Mouse (Mus musculus) midbrain, embryonic 13.5 days (tissue): ENCODE data around the gene Hacd2. TPM values are rescaled to one million over a fixed set of nuclear protein-coding genes. Genes with fewer than 3 reads are reported as not detected.

ENCODE experiments used
- ATAC-seq: fragments of 200-750 bp; cut with Nextera tagmentation; 2 replicates; pipeline ENCODE4 v1.8.0; 2017; ENCODE audit warnings: mild to moderate bottlenecking, moderate TSS enrichment, moderate library complexity
- H3K27ac ChIP-seq: fragments of 300-500 bp; sonication (generic); 2 replicates; pipeline ENCODE4 v1.5.1; 2015; ENCODE audit warnings: inconsistent platforms, mild to moderate bottlenecking, moderate library complexity
- H3K27me3 ChIP-seq: fragments of 300-500 bp; sonication (generic); 2 replicates; pipeline ENCODE4 v1.6.1; 2015; ENCODE audit warnings: mild to moderate bottlenecking, inconsistent platforms
- H3K36me3 ChIP-seq: fragments of 300-500 bp; sonication (generic); 2 replicates; pipeline ENCODE4 v1.6.1; 2015; ENCODE audit warnings: mild to moderate bottlenecking, inconsistent platforms
- H3K4me1 ChIP-seq: fragments of 300-500 bp; sonication (generic); replicated peaks from 2 replicates; pipeline ENCODE4 v1.6.1; 2015; ENCODE audit warnings: inconsistent platforms
- H3K4me2 ChIP-seq: fragments of 300-500 bp; sonication (generic); replicated peaks from 2 replicates; pipeline ENCODE4 v1.6.1; 2015; ENCODE audit warnings: moderate library complexity, mild to moderate bottlenecking, inconsistent platforms
- H3K4me3 ChIP-seq: fragments of 300-500 bp; sonication (generic); replicated peaks from 2 replicates; pipeline ENCODE4 v1.5.1; 2015; ENCODE audit warnings: mild to moderate bottlenecking, inconsistent platforms
- H3K9ac ChIP-seq: fragments of 300-500 bp; sonication (generic); replicated peaks from 2 replicates; pipeline ENCODE4 v1.6.1; 2015; ENCODE audit warnings: mild to moderate bottlenecking, inconsistent platforms
- H3K9me3 ChIP-seq: fragments of 300-500 bp; sonication (generic); 2 replicates; pipeline ENCODE4 v1.6.1; 2016; ENCODE audit warnings: mild to moderate bottlenecking, inconsistent platforms
- WGBS: fragments of 180-500 bp; shearing (Covaris S2); methylation state at CpG from one replicate; pipeline ENCODE4 v1.1.7; 2015; 5-methylcytosine and 5-hydroxymethylcytosine counted together
- polyA plus RNA-seq: library from polyadenylated mRNA; unstranded; fragments of >200 nt; fragmentation: Nextera tagmentation; extraction: Ambion mirVana; gene quantifications from 2 replicates; pipeline ENCODE4 v1.2.1, GENCODE M21; 2015

Hacd2 gene
- polyA plus RNA-seq, 1 experiment from 2014 or later: 40.5 TPM

- ATAC-seq: no peak
- H3K36me3 ChIP-seq: no peaks in the 10 kb centered on the region
- H3K4me2 ChIP-seq: no peak overlapping the region
- H3K4me1 ChIP-seq: no peaks in the 10 kb centered on the region
- H3K4me3 ChIP-seq: no peak overlapping the region
- no peak overlapping the region for H3K9ac ChIP-seq
- no peak overlapping the region for H3K27ac ChIP-seq
- H3K27me3 ChIP-seq: no peaks in the 10 kb centered on the region
- no peaks in the 10 kb centered on the region for H3K9me3 ChIP-seq
Measured at GRCm38 (mm10) chr16:35008447-35008846, 13.8 kb upstream of the Hacd2 start.

GRCm38 (mm10) chr16:35013501-35013900 lies 8.7 kb upstream of the Hacd2 start:
- Histone ChIP-seq H3K4me1 (no peaks in the 10 kb centered on the region), H3K4me3 (no peak overlapping the region), H3K9ac (no peak overlapping the region), H3K36me3 (no peaks in the 10 kb centered on the region), H3K4me2 (no peak overlapping the region), H3K27ac (no peak overlapping the region), H3K9me3 (no peaks in the 10 kb centered on the region), H3K27me3 (peaks cover 22% of the 10 kb centered on the region; the same call in 1 of the 2 replicates)
- ATAC-seq: no peak
- 88% methylated on average over 2 of the region's 2 CpGs for WGBS

GRCm38 (mm10) chr16:35016491-35016890 lies 5.7 kb upstream of the Hacd2 start:
- no peak for ATAC-seq
- no peaks in the 10 kb centered on the region for H3K4me1 ChIP-seq
- no peaks in the 10 kb centered on the region for H3K9me3 ChIP-seq
- H3K4me2 ChIP-seq: no peak overlapping the region
- no peak overlapping the region for H3K4me3 ChIP-seq
- WGBS: 66% methylated on average over 3 of the region's 3 CpGs
- H3K27me3 ChIP-seq: peaks cover 44% of the 10 kb centered on the region
- no peak overlapping the region for H3K27ac ChIP-seq
- no peak overlapping the region for H3K9ac ChIP-seq
- H3K36me3 ChIP-seq: no peaks in the 10 kb centered on the region

- ATAC-seq: no peak
- H3K4me3 ChIP-seq: no peak overlapping the region
- WGBS: 87% methylated on average over 1 of the region's 1 CpGs
- H3K27me3 ChIP-seq: peaks cover 44% of the 10 kb centered on the region
- H3K36me3 ChIP-seq: no peaks in the 10 kb centered on the region
- H3K9ac ChIP-seq: no peak overlapping the region
- no peak overlapping the region for H3K4me2 ChIP-seq
- no peak overlapping the region for H3K27ac ChIP-seq
- no peaks in the 10 kb centered on the region for H3K9me3 ChIP-seq
- H3K4me1 ChIP-seq: peaks cover 7% of the 10 kb centered on the region; the same call in 1 of the 2 replicates
Measured at GRCm38 (mm10) chr16:35018470-35018974, 3.7 kb upstream of the Hacd2 start.

GRCm38 (mm10) chr16:35021903-35022241 lies 356 bp upstream of the Hacd2 start:
- Histone ChIP-seq H3K36me3 (peaks cover 4% of the 10 kb centered on the region), H3K4me1 (peaks cover 11% of the 10 kb centered on the region; the same call in 1 of the 2 replicates), H3K27ac (peak overlapping the region; percentile 85), H3K9me3 (no peaks in the 10 kb centered on the region), H3K27me3 (peaks cover 31% of the 10 kb centered on the region), H3K4me3 (peak overlapping the region; percentile 89), H3K9ac (no peak overlapping the region), H3K4me2 (peak overlapping the region; percentile 71)
- ATAC-seq: no peak
- 52% methylated on average over 5 of the region's 5 CpGs for WGBS

- peaks cover 24% of the 10 kb centered on the region for H3K27me3 ChIP-seq
- no peak overlapping the region for H3K27ac ChIP-seq
- H3K36me3 ChIP-seq: peaks cover 8% of the 10 kb centered on the region
- ATAC-seq: no peak
- H3K9ac ChIP-seq: peak overlapping the region; percentile 85
- H3K4me2 ChIP-seq: peak overlapping the region; percentile 71
- 4% methylated on average over 8 of the region's 8 CpGs for WGBS
- peak overlapping the region; percentile 89 for H3K4me3 ChIP-seq
- H3K9me3 ChIP-seq: no peaks in the 10 kb centered on the region
- H3K4me1 ChIP-seq: peaks cover 11% of the 10 kb centered on the region; the same call in 1 of the 2 replicates
Measured at GRCm38 (mm10) chr16:35023138-35023735, 1.0 kb downstream of the Hacd2 start.

GRCm38 (mm10) chr16:35024300-35024699 lies 2.1 kb downstream of the Hacd2 start:
- Histone ChIP-seq H3K27ac (no peak overlapping the region), H3K4me2 (no peak overlapping the region), H3K4me3 (no peak overlapping the region), H3K4me1 (peaks cover 11% of the 10 kb centered on the region; the same call in 1 of the 2 replicates), H3K9ac (no peak overlapping the region), H3K36me3 (peaks cover 12% of the 10 kb centered on the region), H3K27me3 (peaks cover 15% of the 10 kb centered on the region), H3K9me3 (no peaks in the 10 kb centered on the region)
- no peak for ATAC-seq
- 88% methylated on average over 5 of the region's 5 CpGs for WGBS

GRCm38 (mm10) chr16:35025347-35025746 lies 3.1 kb downstream of the Hacd2 start:
- H3K9me3 ChIP-seq: no peaks in the 10 kb centered on the region
- H3K9ac ChIP-seq: no peak overlapping the region
- peaks cover 11% of the 10 kb centered on the region; the same call in 1 of the 2 replicates for H3K4me1 ChIP-seq
- H3K27me3 ChIP-seq: peaks cover 6% of the 10 kb centered on the region
- no peak overlapping the region for H3K4me2 ChIP-seq
- 96% methylated on average over 4 of the region's 4 CpGs for WGBS
- peaks cover 18% of the 10 kb centered on the region for H3K36me3 ChIP-seq
- H3K27ac ChIP-seq: no peak overlapping the region
- no peak overlapping the region for H3K4me3 ChIP-seq
- no peak for ATAC-seq

GRCm38 (mm10) chr16:35033241-35033640 lies 11.0 kb downstream of the Hacd2 start:
- no peaks in the 10 kb centered on the region for H3K27me3 ChIP-seq
- no peak for ATAC-seq
- WGBS: 86% methylated on average over 3 of the region's 3 CpGs
- peaks cover 8% of the 10 kb centered on the region for H3K4me1 ChIP-seq
- no peak overlapping the region for H3K4me3 ChIP-seq
- H3K27ac ChIP-seq: no peak overlapping the region
- no peaks in the 10 kb centered on the region for H3K9me3 ChIP-seq
- H3K4me2 ChIP-seq: no peak overlapping the region
- no peak overlapping the region for H3K9ac ChIP-seq
- peaks cover 26% of the 10 kb centered on the region for H3K36me3 ChIP-seq

- Histone ChIP-seq H3K4me1 (peaks cover 9% of the 10 kb centered on the region), H3K4me3 (no peak overlapping the region)
- WGBS: 84% methylated on average over 8 of the region's 8 CpGs
Measured at GRCm38 (mm10) chr16:35033809-35034577, 11.8 kb downstream of the Hacd2 start.

GRCm38 (mm10) chr16:35034971-35035370 lies 12.7 kb downstream of the Hacd2 start:
- Histone ChIP-seq H3K27ac (no peak overlapping the region), H3K27me3 (no peaks in the 10 kb centered on the region), H3K9ac (no peak overlapping the region), H3K4me3 (no peak overlapping the region), H3K9me3 (no peaks in the 10 kb centered on the region), H3K4me2 (no peak overlapping the region), H3K4me1 (peaks cover 9% of the 10 kb centered on the region), H3K36me3 (peaks cover 18% of the 10 kb centered on the region)
- ATAC-seq: no peak
- 92% methylated on average over 5 of the region's 5 CpGs for WGBS

More at GRCm38 (mm10) chr16:35033809-35034577, 11.8 kb downstream of the Hacd2 start:
- Histone ChIP-seq H3K4me2 (no peak overlapping the region), H3K9ac (no peak overlapping the region), H3K9me3 (no peaks in the 10 kb centered on the region), H3K27ac (no peak overlapping the region), H3K36me3 (peaks cover 23% of the 10 kb centered on the region), H3K27me3 (no peaks in the 10 kb centered on the region)
- ATAC-seq: no peak

GRCm38 (mm10) chr16:35036754-35037153 lies 14.5 kb downstream of the Hacd2 start:
- 92% methylated on average over 5 of the region's 5 CpGs for WGBS
- Histone ChIP-seq H3K27ac (no peak overlapping the region), H3K9me3 (no peaks in the 10 kb centered on the region), H3K4me3 (no peak overlapping the region), H3K4me2 (no peak overlapping the region), H3K27me3 (no peaks in the 10 kb centered on the region), H3K9ac (no peak overlapping the region), H3K36me3 (peaks cover 20% of the 10 kb centered on the region; the same call in 1 of the 2 replicates), H3K4me1 (peaks cover 9% of the 10 kb centered on the region)
- no peak for ATAC-seq
